Mouse (Mus musculus): ENCODE data around the gene Sox5.

Gene Sox5

GRCm38 (mm10) chr6:144197209-144198119, 584.3 kb downstream of the Sox5 start:
- no peak for DNase-seq (ENCODE audit: low read depth, low spot score)

DNA sequence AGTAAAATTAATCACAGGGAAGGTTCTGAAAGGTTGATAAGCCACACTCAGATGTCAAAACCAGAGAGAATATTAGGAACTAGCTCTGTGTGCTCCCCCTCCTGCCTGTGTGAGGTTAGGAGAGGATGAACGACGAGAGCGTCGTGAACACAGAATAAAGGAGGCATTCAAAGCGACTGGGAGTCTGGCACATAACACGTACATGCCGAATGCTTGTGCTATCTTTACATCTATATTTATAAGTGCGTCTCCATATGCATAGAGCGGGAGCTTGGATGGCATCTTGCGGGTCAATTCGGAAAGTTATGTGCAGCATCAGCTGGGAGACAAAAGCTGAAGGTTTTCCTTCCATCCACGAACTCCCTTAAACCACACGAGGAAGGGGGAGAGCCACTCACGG, 585.8 kb downstream of the Sox5 start:
- DNase-seq (ENCODE audit: low read depth, low spot score) = no peak

GRCm38 (mm10) chr6:144183087-144183486, 598.7 kb downstream of the Sox5 start:
- no peak for DNase-seq (ENCODE audit: low read depth, low spot score)

DNA sequence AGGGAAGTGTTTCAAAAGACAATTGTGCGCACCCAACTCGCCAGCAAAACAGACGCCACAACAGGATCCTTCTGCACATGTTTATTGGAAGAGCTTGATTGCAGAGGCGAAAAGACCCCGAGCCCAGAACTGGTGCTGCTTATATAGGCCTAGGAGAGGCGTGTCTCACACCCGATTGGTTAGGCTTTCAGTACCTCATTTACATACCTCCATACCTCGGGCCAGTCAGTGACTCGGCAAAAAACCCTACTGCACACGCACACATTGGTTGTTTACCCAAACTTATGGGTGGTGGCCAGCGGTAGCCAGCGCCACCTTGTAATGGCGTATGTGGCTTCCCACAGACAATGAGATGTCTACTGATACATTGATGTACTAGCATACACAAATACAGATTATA, 599.3 kb downstream of the Sox5 start:
- peak; percentile 17 for DNase-seq (ENCODE audit: low read depth, low spot score)

DNA sequence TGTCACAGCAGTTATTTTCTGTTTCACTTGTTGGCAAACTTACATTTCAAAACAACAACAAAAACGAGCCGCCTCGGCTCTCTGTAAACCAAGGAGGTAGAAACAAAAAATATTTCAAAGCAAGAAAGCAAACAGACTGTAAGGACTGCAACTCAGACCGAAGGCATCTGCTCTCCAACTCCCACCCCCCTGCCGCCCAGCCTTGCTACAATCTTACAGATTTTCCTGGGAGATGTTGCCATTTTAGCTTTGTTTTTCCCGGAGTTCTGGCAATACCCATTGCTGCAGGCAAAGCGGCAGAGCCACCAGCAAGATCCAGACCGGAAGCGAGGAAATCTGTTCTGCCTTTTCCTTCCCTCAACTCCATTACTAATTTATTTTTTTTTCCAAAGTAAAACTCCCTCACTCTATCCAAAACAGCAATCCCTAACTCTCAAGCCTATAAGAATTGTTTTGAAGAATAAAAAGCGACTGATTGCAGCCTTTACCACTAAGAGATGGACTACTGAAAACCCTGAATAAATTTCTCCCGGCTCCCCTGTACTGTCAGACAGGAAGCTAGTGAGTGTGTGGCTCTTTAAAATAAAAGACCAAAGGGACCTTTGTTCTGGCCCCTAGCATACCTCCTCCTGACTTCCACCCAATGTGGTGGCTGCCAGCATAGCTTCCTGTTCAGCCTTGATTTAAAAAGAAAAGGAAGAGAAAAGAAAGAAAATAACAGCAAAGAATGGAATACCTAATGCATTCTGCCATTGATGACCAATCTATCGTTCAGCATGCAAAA, 600.5 kb downstream of the Sox5 start:
- no peak for DNase-seq (ENCODE audit: low read depth, low spot score)

- DNase-seq (ENCODE audit: low read depth, low spot score) = no peak
Measured at GRCm38 (mm10) chr6:144179111-144179510, 602.7 kb downstream of the Sox5 start.

DNA sequence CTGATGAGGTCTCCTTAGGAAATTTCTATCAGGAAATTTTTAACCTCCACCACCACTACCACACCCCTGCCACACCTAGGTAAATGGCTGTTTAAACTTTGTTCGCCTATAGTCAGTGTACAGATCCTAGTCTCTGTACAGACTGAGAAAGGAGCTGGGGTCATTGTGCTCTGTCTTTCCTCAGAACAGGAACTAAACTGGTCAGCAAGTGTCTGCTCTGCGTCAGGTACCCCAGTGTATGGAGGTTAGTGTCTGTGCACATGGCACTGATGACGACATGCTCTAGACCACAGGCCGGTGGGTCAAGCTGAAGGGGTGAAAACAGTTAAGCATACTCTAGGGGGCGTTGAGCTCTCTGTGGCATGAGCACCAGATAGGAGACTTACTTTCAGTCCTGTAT, 605.1 kb downstream of the Sox5 start:
- peak; percentile 11 for DNase-seq (ENCODE audit: low read depth, low spot score)

GRCm38 (mm10) chr6:144175590-144175989, 606.2 kb downstream of the Sox5 start:
- no peak for DNase-seq (ENCODE audit: low read depth, low spot score)

GRCm38 (mm10) chr6:144170541-144170940, 611.2 kb downstream of the Sox5 start:
- no peak for DNase-seq (ENCODE audit: low read depth, low spot score)

DNA sequence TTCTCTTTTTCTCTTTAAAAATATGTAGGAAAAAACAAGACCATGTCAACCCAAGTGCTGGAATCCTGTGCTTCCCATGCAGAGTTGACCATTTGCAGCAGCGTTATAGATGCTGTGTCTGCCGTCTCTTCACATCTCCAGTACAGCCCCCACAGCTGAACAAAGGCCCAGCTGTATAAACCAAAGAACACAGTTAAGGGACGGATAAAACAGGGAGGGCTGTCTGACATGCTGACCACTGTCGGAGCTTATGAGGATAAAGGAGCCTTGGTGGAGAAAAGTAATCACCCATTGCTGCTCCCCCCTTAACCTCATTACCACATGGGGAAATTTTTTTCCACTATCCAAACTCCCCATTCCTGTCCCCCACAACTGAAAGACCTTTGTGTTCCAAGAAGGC, 612.0 kb downstream of the Sox5 start:
- no peak for DNase-seq (ENCODE audit: low read depth, low spot score)

- DNase-seq (ENCODE audit: low read depth, low spot score) = no peak
Measured at GRCm38 (mm10) chr6:144168696-144169476, 612.9 kb downstream of the Sox5 start.

GRCm38 (mm10) chr6:144167058-144167457, 614.7 kb downstream of the Sox5 start:
- DNase-seq (ENCODE audit: low read depth, low spot score) = no peak

DNA sequence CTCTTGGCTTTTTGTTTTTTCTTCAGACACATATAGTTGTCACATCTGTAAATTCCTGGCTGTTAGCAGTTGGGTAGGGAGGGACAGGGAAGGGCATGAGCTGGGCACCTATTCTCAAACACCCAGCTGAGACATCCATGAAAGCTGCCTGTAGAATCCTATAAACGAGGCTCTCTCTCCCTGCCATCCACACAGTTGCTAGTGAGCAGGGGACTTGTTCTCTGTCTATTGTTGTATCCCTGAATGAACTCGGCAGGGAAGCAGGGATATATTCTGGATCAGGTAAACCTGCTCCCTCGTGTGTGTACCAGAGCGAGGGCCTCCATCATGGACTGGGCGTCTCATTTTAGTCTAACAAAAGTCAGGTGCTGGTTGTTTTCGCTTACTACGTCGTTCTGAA, 615.1 kb downstream of the Sox5 start:
- no peak for DNase-seq (ENCODE audit: low read depth, low spot score)

DNA sequence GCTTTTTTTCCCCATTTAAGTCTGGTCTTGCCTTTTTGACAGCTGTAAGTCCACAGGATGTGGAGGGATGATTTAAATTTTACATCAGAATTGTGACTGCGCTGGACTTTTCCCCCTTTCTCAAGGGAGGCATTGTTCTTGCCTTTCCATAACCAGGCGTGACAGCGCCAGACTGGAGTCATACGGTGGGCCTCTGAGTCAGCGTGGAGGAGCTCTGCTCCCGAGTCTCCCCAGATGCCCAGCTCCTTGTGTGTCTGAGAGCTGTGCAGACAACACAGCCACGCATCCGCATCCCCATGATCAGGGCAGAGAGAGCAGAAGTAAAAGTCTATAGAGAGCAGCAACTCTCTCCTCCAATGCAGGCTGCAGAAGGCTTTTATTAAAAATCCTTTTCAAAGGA, 615.7 kb downstream of the Sox5 start:
- DNase-seq (ENCODE audit: low read depth, low spot score) = no peak

- DNase-seq (ENCODE audit: low read depth, low spot score) = no peak
Measured at GRCm38 (mm10) chr6:144163501-144163900, 618.3 kb downstream of the Sox5 start.

DNA sequence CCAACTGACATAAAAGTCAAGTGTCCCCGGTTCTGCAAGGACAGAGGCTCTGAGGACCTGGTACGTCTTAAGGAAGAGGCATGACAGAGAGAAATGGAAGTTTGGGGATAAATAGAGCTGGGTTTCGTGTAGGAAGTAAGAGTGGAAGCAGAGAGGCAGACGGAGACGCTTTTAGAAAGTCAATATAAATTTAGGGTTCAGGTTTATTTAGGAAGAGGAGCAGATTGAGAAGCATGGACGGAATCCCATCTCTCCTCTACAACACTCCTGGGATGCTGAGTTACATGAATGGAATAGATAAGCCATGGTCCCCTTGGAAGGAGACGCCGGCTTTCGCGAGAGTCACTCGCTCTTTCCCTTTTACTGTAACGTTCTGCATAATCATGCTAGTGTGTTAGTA, 623.1 kb downstream of the Sox5 start:
- DNase-seq (ENCODE audit: low read depth, low spot score) = no peak

- DNase-seq (ENCODE audit: low read depth, low spot score) = peak; percentile 9
Measured at GRCm38 (mm10) chr6:144154892-144155424, 626.8 kb downstream of the Sox5 start.

GRCm38 (mm10) chr6:144151957-144152356, 629.8 kb downstream of the Sox5 start:
- DNase-seq (ENCODE audit: low read depth, low spot score) = no peak

- DNase-seq (ENCODE audit: low read depth, low spot score) = no peak
Measured at GRCm38 (mm10) chr6:144151075-144151474, 630.7 kb downstream of the Sox5 start.

GRCm38 (mm10) chr6:144137397-144137796, 644.4 kb downstream of the Sox5 start:
- no peak for DNase-seq (ENCODE audit: low read depth, low spot score)

- no peak for DNase-seq (ENCODE audit: low read depth, low spot score)
Measured at GRCm38 (mm10) chr6:144136894-144137293, 644.9 kb downstream of the Sox5 start.

GRCm38 (mm10) chr6:144129927-144130326, 651.9 kb downstream of the Sox5 start:
- no peak for DNase-seq (ENCODE audit: low read depth, low spot score)

Measured in ES-CJ7 (cell line).